Mouse (Mus musculus): ENCODE results near the gene 1700086D15Rik. TPM values are rescaled to one million over a fixed set of nuclear protein-coding genes. Genes with fewer than 3 reads are reported as not detected.
A peak's percentile ranks its signal among the peaks of the same experiment; 100 is the strongest.

1700086D15Rik gene
- polyA plus RNA-seq (2016; fragmentation: Nextera tagmentation; extraction: Ambion mirVana): 0.23 TPM in 1 of 2 replicates, not detected in the other

- Histone ChIP-seq H3K27ac (replicated peaks) (no peak within 1 kb of the TSS), H3K36me3 (replicated peaks) (no peaks in the 10 kb centered on the region), H3K27me3 (replicated peaks; ENCODE audit: low read depth, poor library complexity, severe bottlenecking) (peaks cover 23% of the 10 kb centered on the region), H3K9me3 (no peaks in the 10 kb centered on the region), H3K4me3 (no peak within 1 kb of the TSS), H3K4me1 (peaks cover 16% of the 10 kb centered on the region)
- 94% methylated on average over 5 of the region's 5 CpGs for WGBS
- no peak for DNase-seq (ENCODE audit: low spot score)
Measured at GRCm38 (mm10) chr11:65159791-65160190, at the start of gene 1700086D15Rik. Gene 1700086D15Rik, minus strand, starts transcription at chr11:65159891.

GRCm38 (mm10) chr11:65209441-65209840 lies 49.8 kb upstream of the 1700086D15Rik start:
- H3K27me3 ChIP-seq (replicated peaks; ENCODE audit: low read depth, poor library complexity, severe bottlenecking): no peaks in the 10 kb centered on the region
- no peaks in the 10 kb centered on the region for H3K9me3 ChIP-seq
- peaks cover 11% of the 10 kb centered on the region for H3K4me1 ChIP-seq
- H3K27ac ChIP-seq (replicated peaks): no peak overlapping the region
- no peak overlapping the region for H3K4me3 ChIP-seq
- no peak for DNase-seq (ENCODE audit: low spot score)
- 49% methylated on average over 6 of the region's 6 CpGs for WGBS
- no peaks in the 10 kb centered on the region for H3K36me3 ChIP-seq (replicated peaks)

GRCm38 (mm10) chr11:65205306-65205705 lies 45.6 kb upstream of the 1700086D15Rik start:
- DNase-seq (ENCODE audit: low spot score): no peak
- H3K4me3 ChIP-seq: no peak overlapping the region
- peaks cover 18% of the 10 kb centered on the region for H3K4me1 ChIP-seq
- 80% methylated on average over 5 of the region's 5 CpGs for WGBS
- no peak overlapping the region for H3K27ac ChIP-seq (replicated peaks)
- H3K36me3 ChIP-seq (replicated peaks): no peaks in the 10 kb centered on the region
- no peaks in the 10 kb centered on the region for H3K27me3 ChIP-seq (replicated peaks; ENCODE audit: low read depth, poor library complexity, severe bottlenecking)
- H3K9me3 ChIP-seq: no peaks in the 10 kb centered on the region

- 73% methylated on average over 13 of the region's 13 CpGs for WGBS
- DNase-seq (ENCODE audit: low spot score): no peak
- no peaks in the 10 kb centered on the region for H3K27me3 ChIP-seq (replicated peaks; ENCODE audit: low read depth, poor library complexity, severe bottlenecking)
- H3K27ac ChIP-seq (replicated peaks): no peak overlapping the region
- H3K36me3 ChIP-seq (replicated peaks): no peaks in the 10 kb centered on the region
- no peaks in the 10 kb centered on the region for H3K9me3 ChIP-seq
- no peak overlapping the region for H3K4me3 ChIP-seq
- H3K4me1 ChIP-seq: peaks cover 17% of the 10 kb centered on the region
Measured at GRCm38 (mm10) chr11:65204651-65205050, 45.0 kb upstream of the 1700086D15Rik start.

- no peaks in the 10 kb centered on the region for H3K27me3 ChIP-seq (replicated peaks; ENCODE audit: low read depth, poor library complexity, severe bottlenecking)
- no peak for DNase-seq (ENCODE audit: low spot score)
- 92% methylated on average over 1 of the region's 1 CpGs for WGBS
- no peaks in the 10 kb centered on the region for H3K9me3 ChIP-seq
- H3K4me1 ChIP-seq: peaks cover 12% of the 10 kb centered on the region; the same call in 1 of the 2 replicates
- no peaks in the 10 kb centered on the region for H3K36me3 ChIP-seq (replicated peaks)
- no peak overlapping the region for H3K4me3 ChIP-seq
- H3K27ac ChIP-seq (replicated peaks): no peak overlapping the region
Measured at GRCm38 (mm10) chr11:65203020-65203419, 43.3 kb upstream of the 1700086D15Rik start.

GRCm38 (mm10) chr11:65202236-65202635 lies 42.5 kb upstream of the 1700086D15Rik start:
- H3K9me3 ChIP-seq: no peaks in the 10 kb centered on the region
- 58% methylated on average over 5 of the region's 5 CpGs for WGBS
- no peaks in the 10 kb centered on the region for H3K36me3 ChIP-seq (replicated peaks)
- H3K27ac ChIP-seq (replicated peaks): no peak overlapping the region
- no peaks in the 10 kb centered on the region for H3K27me3 ChIP-seq (replicated peaks; ENCODE audit: low read depth, poor library complexity, severe bottlenecking)
- H3K4me3 ChIP-seq: no peak overlapping the region
- H3K4me1 ChIP-seq: peaks cover 12% of the 10 kb centered on the region; the same call in 1 of the 2 replicates
- no peak for DNase-seq (ENCODE audit: low spot score)

- no peaks in the 10 kb centered on the region for H3K9me3 ChIP-seq
- 86% methylated on average over 3 of the region's 3 CpGs for WGBS
- DNase-seq (ENCODE audit: low spot score): no peak
Measured at GRCm38 (mm10) chr11:65198026-65198425, 38.3 kb upstream of the 1700086D15Rik start.

GRCm38 (mm10) chr11:65197280-65197679 lies 37.6 kb upstream of the 1700086D15Rik start:
- 3% methylated on average over 3 of the region's 3 CpGs for WGBS
- H3K27ac ChIP-seq (replicated peaks): no peak overlapping the region
- H3K36me3 ChIP-seq (replicated peaks): no peaks in the 10 kb centered on the region
- peaks cover 3% of the 10 kb centered on the region; the same call in 1 of the 2 replicates for H3K4me1 ChIP-seq
- peak; percentile 70 for DNase-seq (ENCODE audit: low spot score)
- H3K9me3 ChIP-seq: no peaks in the 10 kb centered on the region
- H3K27me3 ChIP-seq (replicated peaks; ENCODE audit: low read depth, poor library complexity, severe bottlenecking): no peaks in the 10 kb centered on the region
- no peak overlapping the region for H3K4me3 ChIP-seq

More at GRCm38 (mm10) chr11:65198026-65198425, 38.3 kb upstream of the 1700086D15Rik start:
- Histone ChIP-seq H3K4me3 (no peak overlapping the region), H3K36me3 (replicated peaks) (no peaks in the 10 kb centered on the region), H3K27me3 (replicated peaks; ENCODE audit: low read depth, poor library complexity, severe bottlenecking) (no peaks in the 10 kb centered on the region), H3K4me1 (peaks cover 4% of the 10 kb centered on the region; the same call in 1 of the 2 replicates), H3K27ac (replicated peaks) (no peak overlapping the region)

GRCm38 (mm10) chr11:65186974-65187373 lies 27.3 kb upstream of the 1700086D15Rik start:
- H3K4me3 ChIP-seq: no peak overlapping the region
- WGBS: 83% methylated on average over 12 of the region's 12 CpGs
- H3K9me3 ChIP-seq: no peaks in the 10 kb centered on the region
- no peaks in the 10 kb centered on the region for H3K36me3 ChIP-seq (replicated peaks)
- no peak overlapping the region for H3K27ac ChIP-seq (replicated peaks)
- no peaks in the 10 kb centered on the region for H3K27me3 ChIP-seq (replicated peaks; ENCODE audit: low read depth, poor library complexity, severe bottlenecking)
- DNase-seq (ENCODE audit: low spot score): no peak
- no peaks in the 10 kb centered on the region for H3K4me1 ChIP-seq

GRCm38 (mm10) chr11:65185114-65185513 lies 25.4 kb upstream of the 1700086D15Rik start:
- Histone ChIP-seq H3K27me3 (replicated peaks; ENCODE audit: low read depth, poor library complexity, severe bottlenecking) (no peaks in the 10 kb centered on the region), H3K9me3 (no peaks in the 10 kb centered on the region), H3K27ac (replicated peaks) (no peak overlapping the region), H3K4me3 (no peak overlapping the region), H3K4me1 (no peaks in the 10 kb centered on the region), H3K36me3 (replicated peaks) (no peaks in the 10 kb centered on the region)
- DNase-seq (ENCODE audit: low spot score): no peak
- 88% methylated on average over 1 of the region's 1 CpGs for WGBS

GRCm38 (mm10) chr11:65170121-65170750 lies 10.5 kb upstream of the 1700086D15Rik start:
- no peaks in the 10 kb centered on the region for H3K9me3 ChIP-seq
- DNase-seq (ENCODE audit: low spot score): no peak
- no peaks in the 10 kb centered on the region for H3K27me3 ChIP-seq (replicated peaks; ENCODE audit: low read depth, poor library complexity, severe bottlenecking)
- H3K4me3 ChIP-seq: no peak overlapping the region
- H3K36me3 ChIP-seq (replicated peaks): no peaks in the 10 kb centered on the region
- H3K27ac ChIP-seq (replicated peaks): no peak overlapping the region
- H3K4me1 ChIP-seq: no peaks in the 10 kb centered on the region
- WGBS: 92% methylated on average over 4 of the region's 4 CpGs

- Histone ChIP-seq H3K27me3 (replicated peaks; ENCODE audit: low read depth, poor library complexity, severe bottlenecking) (peaks cover 23% of the 10 kb centered on the region), H3K27ac (replicated peaks) (peak within 1 kb of the TSS; percentile 86), H3K4me3 (peak within 1 kb of the TSS; percentile 88), H3K4me1 (peaks cover 13% of the 10 kb centered on the region), H3K36me3 (replicated peaks) (no peaks in the 10 kb centered on the region), H3K9me3 (no peaks in the 10 kb centered on the region)
- WGBS: under 1% methylated on average over 27 of the region's 27 CpGs
- peak; percentile 87 for DNase-seq (ENCODE audit: low spot score)
Measured at GRCm38 (mm10) chr11:65162767-65163120, 3.1 kb upstream of the 1700086D15Rik start, which contains the start of gene Arhgap44. Gene Arhgap44, minus strand, starts transcription at chr11:65162961.

Measured in embryonic facial prominence, embryonic 10.5 days (tissue).